9 mouse cellular contexts compared by ENCODE assay signal in genomic region chr10:120801127-120801526, GRCm38 (mm10).
DNase-seq lines count a peak whose midpoint lies in the region; ATAC-seq lines count a peak whose summit lies in the region.
"Had no signal": no experiment of that assay in that cellular context is flagged by ENCODE, and none has a peak within 500 bp of the region (broad histone marks: within the 10 kb centered on the region; RNA-seq: fewer than 3 reads in every experiment).

No protein-coding gene starts in this region.

- peaks cover 26% of the 10 kb centered on the region for H3K4me1 ChIP-seq in heart, embryonic 11.5 days (ENCODE audit: control insufficient read depth, insufficient read depth, low read length)
- H3K4me1 ChIP-seq in lung, embryonic 16.5 days (replicated peaks; ENCODE audit: control insufficient read depth, insufficient read depth, low read length) = peaks cover 8% of the 10 kb centered on the region
- H3K4me1 ChIP-seq in limb, embryonic 12.5 days (replicated peaks) = peaks cover 27% of the 10 kb centered on the region
- H3K4me1 ChIP-seq in stomach, embryonic 16.5 days (ENCODE audit: control insufficient read depth, insufficient read depth, low read length) = peaks cover 10% of the 10 kb centered on the region

- no peak for DNase-seq in heart, adult 11 months
- no peak for DNase-seq in lung, adult 18-20 months
- DNase-seq in layer of hippocampus, postnatal 25 days (ENCODE audit: extremely low spot score in 1 of 2, low spot score in 1 of 2) = no peak
- no peak for DNase-seq in thymus, postnatal 14 days
- DNase-seq: kidney, adult 8-10 months had no signal

- peak overlapping the region; percentile 56 for H3K4me2 ChIP-seq in heart, embryonic 11.5 days
- H3K4me2 ChIP-seq in lung, embryonic 16.5 days (ENCODE audit: low read depth, low read length) = peak overlapping the region; percentile 39
- peak overlapping the region; percentile 37 for H3K4me2 ChIP-seq in limb, embryonic 12.5 days
- H3K4me2 ChIP-seq in stomach, embryonic 16.5 days (ENCODE audit: low read depth, low read length) = peak overlapping the region; percentile 43

- no peak overlapping the region for H3K9ac ChIP-seq in heart, embryonic 11.5 days (ENCODE audit: low read depth, low read length)
- H3K9ac ChIP-seq in lung, embryonic 16.5 days (ENCODE audit: low read length) = no peak overlapping the region
- H3K9ac ChIP-seq in limb, embryonic 12.5 days (replicated peaks) = no peak overlapping the region
- 0 out of 2 replicates have a peak overlapping the region, but pooled peaks have one; percentile 17 for H3K9ac ChIP-seq in stomach, embryonic 16.5 days (ENCODE audit: low read length)

- no peak for ATAC-seq in heart, embryonic 11.5 days (replicated peaks; ENCODE audit: insufficient number of reproducible peaks, low FRiP score, low TSS enrichment)
- ATAC-seq in lung, embryonic 16.5 days (ENCODE audit: low read depth) = no peak
- ATAC-seq in limb, embryonic 12.5 days (ENCODE audit: insufficient number of reproducible peaks, insufficient read depth, low FRiP score, low TSS enrichment, low read depth) = no peak
- no peak for ATAC-seq in stomach, embryonic 16.5 days (ENCODE audit: insufficient read depth, low FRiP score)

- H3K36me3 ChIP-seq in heart, embryonic 11.5 days (ENCODE audit: control insufficient read depth, insufficient read depth, low read length) = no peaks in the 10 kb centered on the region
- H3K36me3 ChIP-seq in lung, embryonic 16.5 days (ENCODE audit: control insufficient read depth, insufficient read depth, low read length) = no peaks in the 10 kb centered on the region
- H3K36me3 ChIP-seq in limb, embryonic 12.5 days = no peaks in the 10 kb centered on the region
- no peaks in the 10 kb centered on the region for H3K36me3 ChIP-seq in stomach, embryonic 16.5 days (ENCODE audit: control insufficient read depth, insufficient read depth, low read length)

- H3K9me3 ChIP-seq in heart, embryonic 11.5 days (replicated peaks; ENCODE audit: control insufficient read depth, low read length) = no peaks in the 10 kb centered on the region
- H3K9me3 ChIP-seq in lung, embryonic 16.5 days (ENCODE audit: control insufficient read depth, low read length) = no peaks in the 10 kb centered on the region
- no peaks in the 10 kb centered on the region for H3K9me3 ChIP-seq in limb, embryonic 12.5 days
- H3K9me3 ChIP-seq in stomach, embryonic 16.5 days (replicated peaks; ENCODE audit: control insufficient read depth, low read length) = no peaks in the 10 kb centered on the region

- no peaks in the 10 kb centered on the region for H3K27me3 ChIP-seq in heart, embryonic 11.5 days (ENCODE audit: control insufficient read depth, insufficient read depth, low read length)
- no peaks in the 10 kb centered on the region for H3K27me3 ChIP-seq in lung, embryonic 16.5 days (ENCODE audit: control insufficient read depth, insufficient read depth, low read depth, low read length)
- H3K27me3 ChIP-seq in limb, embryonic 12.5 days = no peaks in the 10 kb centered on the region
- no peaks in the 10 kb centered on the region for H3K27me3 ChIP-seq in stomach, embryonic 16.5 days (ENCODE audit: control insufficient read depth, insufficient read depth, low read length)

- H3K27ac ChIP-seq in heart, embryonic 11.5 days (ENCODE audit: low read depth, low read length) = peak overlapping the region; percentile 71
- H3K27ac ChIP-seq in lung, embryonic 16.5 days (ENCODE audit: low read length) = no peak overlapping the region
- peak overlapping the region; percentile 8 for H3K27ac ChIP-seq in limb, embryonic 12.5 days
- 0 out of 2 replicates have a peak overlapping the region, but pooled peaks have one; percentile 26 for H3K27ac ChIP-seq in stomach, embryonic 16.5 days (ENCODE audit: low read length)

- 0 out of 2 replicates have a peak overlapping the region, but pooled peaks have one; percentile 2 for H3K4me3 ChIP-seq in heart, embryonic 11.5 days (ENCODE audit: low read depth, low read length)
- no peak overlapping the region for H3K4me3 ChIP-seq in lung, embryonic 16.5 days (ENCODE audit: low read length)
- no peak overlapping the region for H3K4me3 ChIP-seq in limb, embryonic 12.5 days (replicated peaks)
- H3K4me3 ChIP-seq in stomach, embryonic 16.5 days (replicated peaks; ENCODE audit: low read length) = no peak overlapping the region

- WGBS in heart, embryonic 11.5 days (ENCODE audit: insufficient replicate concordance) = 6% methylated on average over 6 of the region's 6 CpGs
- WGBS in lung, embryonic 16.5 days = 29% methylated on average over 6 of the region's 6 CpGs
- WGBS in limb, embryonic 12.5 days = 5% methylated on average over 6 of the region's 6 CpGs
- WGBS in stomach, embryonic 16.5 days = 14% methylated on average over 6 of the region's 6 CpGs
